Mouse (Mus musculus) left cerebral cortex, postnatal 36 days (tissue): ENCODE results near the gene Rxfp4. TPM values are rescaled to one million over a fixed set of nuclear protein-coding genes. Genes with fewer than 3 reads are reported as not detected.
"Not testable (repeated sequence)": the region's sequence is repeated elsewhere in the genome, so short reads cannot be mapped to it uniquely, and the experiment has no call there.

Experiments used
- DNase-seq, 2 experiments: peaks; one replicate each; pipeline ENCODE4 v3.0.0; 2021 to 2022; ENCODE audit warnings: low spot score in 2 of 2, mixed read lengths in 1 of 2
- intact Hi-C: fragments of 180-260 bp; cut with DNase I; formaldehyde crosslinking; loops from one replicate; pipeline ENCODE4 v1.15.1; 2025
- total RNA-seq, 2 experiments: library from RNA; stranded (reverse); gene quantifications; 2 replicates each; pipeline ENCODE4 v1.2.3; 2021

Gene Rxfp4
- total RNA-seq, 2 experiments from 2014 or later: not detected

GRCm38 (mm10) chr3:88619113-88620097, 33.5 kb downstream of the Rxfp4 start:
- intact Hi-C loops: no loop called here

GRCm38 (mm10) chr3:88618074-88618871, 34.7 kb downstream of the Rxfp4 start:
- intact Hi-C loops: no loop called here
- no peak for DNase-seq

More at GRCm38 (mm10) chr3:88619113-88620097, 33.5 kb downstream of the Rxfp4 start:
- no peak for DNase-seq

DNA sequence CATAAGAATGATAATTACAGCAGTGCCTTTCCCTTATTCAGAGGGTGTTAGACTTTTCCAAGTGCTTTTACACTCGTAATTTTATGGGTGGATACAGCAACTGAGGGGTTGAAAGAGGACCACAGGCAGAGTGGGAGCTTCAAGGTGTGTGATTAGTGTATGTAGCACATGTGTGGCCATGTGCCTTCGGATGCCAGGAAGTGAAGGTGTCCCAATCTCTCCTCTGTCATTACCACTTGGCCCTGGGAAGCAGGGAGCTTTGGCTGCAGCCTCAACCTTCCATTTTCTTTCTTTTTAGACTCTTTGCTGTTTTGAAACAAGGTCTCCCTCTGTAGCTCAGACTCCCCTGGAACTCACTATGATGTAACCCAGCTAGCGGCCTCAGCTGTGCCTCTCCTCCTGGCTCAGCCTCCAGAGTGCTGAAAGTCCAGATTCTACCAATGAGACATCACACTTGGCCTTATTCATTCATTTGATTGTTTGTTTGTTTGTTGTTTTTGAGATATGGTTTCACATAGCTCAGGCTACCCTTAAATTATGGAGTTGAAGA, 35.9 kb downstream of the Rxfp4 start:
- intact Hi-C loops: no loop called here
- DNase-seq: no peak

GRCm38 (mm10) chr3:88615902-88616391, 37.0 kb downstream of the Rxfp4 start:
- DNase-seq: no peak
- intact Hi-C loops: no loop called here

DNA sequence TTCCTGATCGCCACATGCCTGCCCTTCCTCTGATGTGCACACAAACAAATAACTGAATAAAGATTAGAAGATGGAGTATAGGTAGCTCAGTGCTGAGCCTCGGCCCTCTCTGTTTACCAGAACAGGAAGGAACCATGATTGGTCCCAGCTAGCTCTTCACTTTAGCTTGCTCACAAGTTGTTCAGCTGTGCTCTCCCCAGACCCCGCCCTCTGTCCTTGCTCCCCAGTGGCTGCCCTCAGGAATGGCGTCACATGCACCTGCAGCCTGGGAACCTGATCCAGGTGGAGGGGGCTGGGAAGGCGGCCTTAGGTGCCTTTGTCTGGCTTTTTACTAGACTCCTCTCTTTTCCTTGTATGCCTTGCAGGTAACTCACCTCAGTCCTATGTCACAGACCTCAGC, 37.8 kb downstream of the Rxfp4 start:
- no peak for DNase-seq
- intact Hi-C loops: no loop called here

DNA sequence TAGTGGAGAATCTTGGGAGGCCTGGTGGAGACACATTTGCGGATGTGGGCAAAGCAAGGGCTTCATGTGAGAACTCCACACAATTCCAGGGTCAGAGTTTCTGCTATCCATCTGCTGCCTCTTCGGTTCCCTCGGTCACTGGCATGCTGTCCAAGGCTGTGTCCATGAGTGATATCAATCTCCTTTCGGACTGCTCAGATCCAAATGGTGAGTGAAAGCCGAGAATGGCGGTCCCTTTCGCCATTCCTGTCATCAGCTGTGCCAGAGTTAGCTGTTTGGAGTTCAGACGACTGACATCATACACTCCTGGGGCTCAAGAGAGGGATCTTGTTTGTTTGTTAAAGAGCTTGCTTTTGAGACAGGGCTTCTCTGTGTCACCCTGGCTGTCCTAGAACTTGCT, 38.5 kb downstream of the Rxfp4 start:
- intact Hi-C loops: no loop called here

GRCm38 (mm10) chr3:88609066-88609465, 43.9 kb downstream of the Rxfp4 start:
- DNase-seq: no peak
- intact Hi-C loops: no loop called here

More for the DNA sequence above, 38.5 kb downstream of the Rxfp4 start:
- DNase-seq: no peak

DNA sequence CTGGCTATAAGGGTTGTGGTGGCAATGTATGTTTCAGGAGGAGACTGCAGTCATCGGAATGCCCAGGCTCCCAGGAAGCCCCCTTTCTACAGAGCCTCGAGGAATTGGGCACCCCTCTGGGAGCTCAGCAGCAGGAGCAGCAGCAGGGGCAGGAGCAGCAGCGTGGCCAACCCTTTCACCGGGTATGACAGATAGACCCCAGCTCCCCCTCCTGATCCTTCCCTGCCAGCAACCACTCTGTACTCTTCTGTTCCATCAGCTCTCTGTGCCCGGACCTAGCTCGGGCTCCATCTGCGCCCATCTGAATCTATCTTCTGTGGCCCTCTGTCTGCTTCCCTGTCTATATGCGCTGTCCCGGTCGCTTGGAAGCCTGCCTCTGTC, 45.2 kb downstream of the Rxfp4 start:
- no peak for DNase-seq
- intact Hi-C loops: loop anchor here (1.0 kb wide), 1 partner anchor 31 kb away; no protein-coding TSS in a partner anchor

DNA sequence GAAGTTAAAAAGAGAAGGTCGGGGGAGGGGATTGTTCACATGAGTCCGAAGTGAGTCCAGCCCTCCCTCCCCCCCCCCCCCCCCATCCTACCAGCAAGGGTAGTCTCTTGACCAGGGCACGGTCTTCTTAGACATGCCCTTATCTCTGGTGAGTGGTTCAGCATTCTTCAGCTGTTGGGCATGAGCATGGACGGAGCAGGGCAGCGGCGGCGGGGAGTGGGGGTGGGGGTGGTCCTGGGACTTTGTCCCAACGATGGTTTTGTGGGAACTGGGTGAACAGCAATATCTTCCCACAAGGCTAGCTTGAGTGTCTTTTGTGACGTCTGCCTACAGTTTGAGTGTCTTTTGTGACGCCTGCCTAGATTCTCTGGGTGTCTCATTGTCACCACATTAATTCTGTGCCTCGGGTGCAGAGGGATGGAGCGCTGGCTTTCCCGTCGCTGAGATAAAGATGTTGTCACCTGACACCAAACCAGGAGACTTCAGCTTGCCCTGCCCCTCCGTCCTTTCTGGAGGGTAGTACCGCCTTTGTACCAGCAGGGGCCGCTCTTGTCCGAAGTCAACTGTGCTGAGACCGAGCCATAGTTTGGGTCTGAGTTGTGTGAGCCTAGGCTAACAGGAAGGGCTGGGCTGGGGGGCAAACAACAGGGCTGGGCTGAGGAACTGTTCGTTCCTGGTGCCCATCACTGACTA, 45.7 kb downstream of the Rxfp4 start:
- intact Hi-C loops: no loop called here
- peak; percentile 87 to 89 for DNase-seq

DNA sequence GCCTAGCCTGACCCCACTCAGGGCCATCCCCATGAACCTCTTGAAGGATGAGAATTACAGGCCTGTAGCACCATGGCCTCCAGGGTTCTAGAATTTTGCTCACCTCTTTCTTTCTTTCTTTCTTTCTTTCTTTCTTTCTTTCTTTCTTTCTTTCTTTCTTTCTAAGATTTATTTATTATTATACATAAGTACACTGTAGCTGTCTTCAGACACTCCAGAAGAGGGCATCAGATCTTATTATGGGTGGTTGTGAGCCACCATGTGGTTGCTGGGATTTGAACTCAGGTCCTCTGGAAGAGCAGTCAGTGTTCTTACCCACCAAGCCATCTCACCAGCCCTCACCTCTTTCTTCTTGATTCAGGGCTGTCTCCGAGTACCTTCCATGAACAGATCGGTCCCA, 47.3 kb downstream of the Rxfp4 start, which contains the start of gene Arhgef2:
TSS of gene Arhgef2 (plus strand) at position 301 of the 400 bp plus-strand sequence.
- intact Hi-C loops, DNase-seq: not testable (repeated sequence)

- DNase-seq: no peak
- intact Hi-C loops: no loop called here
Measured at GRCm38 (mm10) chr3:88604863-88605262, 48.1 kb downstream of the Rxfp4 start.

DNA sequence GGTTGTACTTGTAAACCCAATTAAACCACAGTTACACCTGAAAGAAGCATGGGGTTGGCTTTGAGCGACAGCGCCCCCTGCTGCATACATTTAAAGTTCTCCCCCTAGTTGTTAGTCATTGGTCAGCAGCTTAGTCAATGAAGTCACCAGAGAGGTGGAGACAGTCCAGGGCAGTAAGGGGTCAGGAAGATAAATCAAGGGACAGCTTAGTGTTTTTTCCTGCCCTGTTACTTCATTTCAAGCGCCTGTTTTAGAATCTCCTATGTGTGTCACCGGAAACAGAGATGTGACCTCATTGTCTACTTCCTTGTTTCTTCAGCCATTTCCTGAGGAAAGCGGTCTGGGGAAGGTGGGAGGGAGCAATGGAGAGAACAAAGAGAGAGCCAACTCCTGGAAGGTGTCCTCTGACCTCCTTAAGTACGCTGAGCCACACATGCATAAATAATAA, 49.2 kb downstream of the Rxfp4 start:
- intact Hi-C loops: no loop called here
- DNase-seq: peak in 1 of 2 experiments; percentile 36

- intact Hi-C loops: no loop called here
- no peak for DNase-seq
Measured at GRCm38 (mm10) chr3:88602466-88602865, 50.5 kb downstream of the Rxfp4 start.

Other genes with a start within 250 kb of the Rxfp4 start
- gene Pmf1, start 242.8 kb downstream of the Rxfp4 start, total RNA-seq: 1 to 10 TPM; 6.0 to 7.3 TPM
- gene Slc25a44, start 228.0 kb downstream of the Rxfp4 start, total RNA-seq: 10 to 100 TPM; 77.1 to 84.0 TPM
- 10 to 100 TPM; 52.2 to 66.7 TPM for gene Sema4a, start 192.0 kb downstream of the Rxfp4 start, total RNA-seq
- gene Lmna, start 143.2 kb downstream of the Rxfp4 start, total RNA-seq: 10 to 100 TPM; 47.1 to 57.3 TPM
- 1 to 10 TPM; 2.6 to 2.9 TPM for gene Mex3a, start 120.7 kb downstream of the Rxfp4 start, total RNA-seq
- gene Rab25, start 104.8 kb downstream of the Rxfp4 start, total RNA-seq: not detected
- 100 to 1,000 TPM; 103 to 106 TPM for gene Lamtor2, start 100.1 kb downstream of the Rxfp4 start, total RNA-seq
- 100 to 1,000 TPM; 129 to 137 TPM for gene Ubqln4, start 99.4 kb downstream of the Rxfp4 start, total RNA-seq
- gene Ssr2, start 77.3 kb downstream of the Rxfp4 start, total RNA-seq: 10 to 100 TPM; 90.4 to 94.5 TPM
- gene Arhgef2, start 47.2 kb downstream of the Rxfp4 start, total RNA-seq: 100 to 1,000 TPM; 250 to 281 TPM
- 10 to 100 TPM; 42.4 to 63.2 TPM for gene Khdc4, start 32.7 kb upstream of the Rxfp4 start, total RNA-seq
- 10 to 100 TPM; 47.9 to 51.3 TPM for gene Rit1, start 63.7 kb upstream of the Rxfp4 start, total RNA-seq
- 100 to 1,000 TPM; 498 to 620 TPM for gene Syt11, start 122.0 kb upstream of the Rxfp4 start, total RNA-seq
- 10 to 100 TPM; 42.4 to 47.2 TPM for gene Gon4l, start 182.1 kb upstream of the Rxfp4 start, total RNA-seq